Mouse (Mus musculus): ENCODE data around the gene Cbx8. TPM values are rescaled to one million over a fixed set of nuclear protein-coding genes. Genes with fewer than 3 reads are reported as not detected.

Cbx8 gene
- polyA plus RNA-seq, 1 experiment from 2014 or later = 11.6 TPM

Other genes starting within 250 kb of the Cbx8 start
- gene Rbfox3, start 129.4 kb downstream of the Cbx8 start, polyA plus RNA-seq (2016; fragmentation: Nextera tagmentation; extraction: Ambion mirVana) = 2.3 and 2.5 TPM in 2 replicates
- gene Enpp7, start 52.8 kb downstream of the Cbx8 start, polyA plus RNA-seq (2016; fragmentation: Nextera tagmentation; extraction: Ambion mirVana) = not detected in 2 replicates
- 150 and 152 TPM in 2 replicates for gene Cbx2, start 18.0 kb downstream of the Cbx8 start, polyA plus RNA-seq (2016; fragmentation: Nextera tagmentation; extraction: Ambion mirVana)
- gene Cbx4, start 45.3 kb upstream of the Cbx8 start, polyA plus RNA-seq (2016; fragmentation: Nextera tagmentation; extraction: Ambion mirVana) = 4.7 and 5.2 TPM in 2 replicates
- 25.3 and 25.5 TPM in 2 replicates for gene Tbc1d16, start 187.5 kb upstream of the Cbx8 start, polyA plus RNA-seq (2016; fragmentation: Nextera tagmentation; extraction: Ambion mirVana)
- 16.4 and 19.5 TPM in 2 replicates for gene Ccdc40, start 187.6 kb upstream of the Cbx8 start, polyA plus RNA-seq (2016; fragmentation: Nextera tagmentation; extraction: Ambion mirVana)
- 30.8 TPM in 2 replicates for gene Gaa, start 226.9 kb upstream of the Cbx8 start, polyA plus RNA-seq (2016; fragmentation: Nextera tagmentation; extraction: Ambion mirVana)

Data from embryonic facial prominence, embryonic 10.5 days (tissue).